Mouse (Mus musculus): Measurements from ENCODE around the gene Cfap65.

Gene Cfap65

GRCm38 (mm10) chr1:74882828-74883227 lies 52.6 kb downstream of the Cfap65 start:
- DNase-seq (ENCODE audit: extremely low spot score, low spot score): peak; percentile 53

GRCm38 (mm10) chr1:74882055-74882734 lies 53.2 kb downstream of the Cfap65 start:
- peak; percentile 62 for DNase-seq (ENCODE audit: extremely low spot score, low spot score)

GRCm38 (mm10) chr1:74880785-74881360 lies 54.5 kb downstream of the Cfap65 start:
- peak; percentile 76 for DNase-seq (ENCODE audit: extremely low spot score, low spot score)

- no peak for DNase-seq (ENCODE audit: extremely low spot score, low spot score)
Measured at GRCm38 (mm10) chr1:74877199-74877598, 58.2 kb downstream of the Cfap65 start.

- DNase-seq (ENCODE audit: extremely low spot score, low spot score): no peak
Measured at GRCm38 (mm10) chr1:74872218-74872617, 63.2 kb downstream of the Cfap65 start.

- no peak for DNase-seq (ENCODE audit: extremely low spot score, low spot score)
Measured at GRCm38 (mm10) chr1:74861783-74862182, 73.6 kb downstream of the Cfap65 start.

GRCm38 (mm10) chr1:74859223-74859984 lies 76.0 kb downstream of the Cfap65 start:
- DNase-seq (ENCODE audit: extremely low spot score, low spot score): no peak

GRCm38 (mm10) chr1:74858805-74859204 lies 76.6 kb downstream of the Cfap65 start:
- DNase-seq (ENCODE audit: extremely low spot score, low spot score): no peak

- DNase-seq (ENCODE audit: extremely low spot score, low spot score): peak; percentile 77
Measured at GRCm38 (mm10) chr1:74858171-74858719, 77.2 kb downstream of the Cfap65 start.

- DNase-seq (ENCODE audit: extremely low spot score, low spot score): peak; percentile 19
Measured at GRCm38 (mm10) chr1:74857677-74858076, 77.7 kb downstream of the Cfap65 start.

GRCm38 (mm10) chr1:74857201-74857600 lies 78.2 kb downstream of the Cfap65 start:
- DNase-seq (ENCODE audit: extremely low spot score, low spot score): peak; percentile 20

- DNase-seq (ENCODE audit: extremely low spot score, low spot score): peak; percentile 28
Measured at GRCm38 (mm10) chr1:74856791-74857190, 78.6 kb downstream of the Cfap65 start.

- no peak for DNase-seq (ENCODE audit: extremely low spot score, low spot score)
Measured at GRCm38 (mm10) chr1:74856439-74856720, 79.0 kb downstream of the Cfap65 start.

GRCm38 (mm10) chr1:74855651-74856438 lies 79.6 kb downstream of the Cfap65 start:
- peak; percentile 59 for DNase-seq (ENCODE audit: extremely low spot score, low spot score)

- no peak for DNase-seq (ENCODE audit: extremely low spot score, low spot score)
Measured at GRCm38 (mm10) chr1:74855156-74855555, 80.2 kb downstream of the Cfap65 start.

GRCm38 (mm10) chr1:74854306-74855056 lies 80.9 kb downstream of the Cfap65 start, which contains the start of gene Cdk5r2:
Gene Cdk5r2, plus strand, starts transcription at chr1:74854934.
- peak; percentile 88 for DNase-seq (ENCODE audit: extremely low spot score, low spot score)
